Mouse (Mus musculus) lung, postnatal 14 days (tissue): ENCODE measurements around the gene Olfr212.
"Not testable (repeated sequence)": the region's sequence is repeated elsewhere in the genome, so short reads cannot be mapped to it uniquely, and the experiment has no call there.

Experiments
- DNase-seq: peaks from one replicate; pipeline ENCODE4 v3.0.0; 2021

The Olfr212 gene

DNA sequence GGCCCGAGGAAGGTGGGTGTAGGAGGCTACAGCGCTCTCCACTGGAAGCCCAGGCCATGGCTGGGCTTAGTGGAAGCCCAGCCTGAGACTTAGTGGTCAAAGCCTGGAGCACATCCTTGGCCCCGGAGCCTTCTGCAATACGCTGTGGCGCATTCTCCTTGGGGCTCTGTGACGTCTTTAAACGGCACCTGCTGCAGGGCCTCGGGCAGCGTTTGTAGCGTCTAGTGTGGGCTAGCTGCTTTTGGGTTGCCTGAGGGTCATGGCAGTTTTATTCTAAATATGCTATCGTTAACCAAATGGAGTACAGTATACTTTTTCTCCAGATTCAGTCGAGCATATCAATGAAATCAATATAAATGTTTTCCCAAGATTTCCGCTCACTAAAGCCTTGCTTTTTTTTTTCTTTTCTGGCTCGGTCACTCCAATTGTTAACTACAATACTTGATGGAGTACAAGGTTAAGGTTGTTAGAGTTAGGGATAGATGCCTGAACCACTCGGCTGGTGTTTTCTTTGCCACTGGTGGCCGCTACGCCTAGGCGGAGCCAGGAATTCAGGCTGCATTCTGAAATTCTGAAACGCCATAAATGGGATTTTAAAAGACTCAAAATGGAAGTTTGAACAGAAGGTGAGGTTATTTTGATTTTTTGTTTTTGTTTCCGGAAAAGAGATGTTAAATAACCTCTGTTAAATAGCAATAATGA, at the start of gene Olfr212:
TSS of gene Olfr212 (plus strand) at position 215 of the 702 bp plus-strand sequence.
- not testable (repeated sequence) for DNase-seq

DNA sequence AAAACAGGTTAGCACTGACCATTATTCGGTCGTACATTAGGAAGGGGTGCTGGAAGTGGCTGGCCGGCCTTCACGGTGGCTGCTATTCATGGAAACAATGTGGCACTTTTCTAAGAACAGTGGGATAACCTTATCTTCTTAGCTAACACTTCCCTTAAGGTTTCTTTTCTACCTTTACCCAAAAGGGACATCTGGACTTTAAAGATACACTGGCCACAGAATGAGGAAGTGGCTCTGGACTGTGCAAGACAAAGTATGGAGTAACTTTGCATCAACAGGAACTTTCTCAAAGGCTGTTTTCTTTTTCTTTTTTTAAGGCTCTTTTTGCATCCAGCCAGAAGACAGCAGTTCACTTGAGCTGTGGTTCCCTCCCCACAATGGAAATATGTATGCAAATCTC, 47.6 kb upstream of the Olfr212 start:
- no peak for DNase-seq

- DNase-seq, result no peak
These were observed 47.1 kb upstream of the Olfr212 start for GRCm38 (mm10) chr6:116459232-116459631.

- peak; percentile 25 for DNase-seq
These were observed 45.6 kb upstream of the Olfr212 start, which contains the start of gene Alox5 for GRCm38 (mm10) chr6:116460544-116461283. Gene Alox5, minus strand, starts transcription at chr6:116461178.

- peak; percentile 6 for DNase-seq
These were observed 38.2 kb upstream of the Olfr212 start for GRCm38 (mm10) chr6:116468081-116468480.

- no peak for DNase-seq
These were observed 21.2 kb upstream of the Olfr212 start for GRCm38 (mm10) chr6:116485081-116485480.

DNA sequence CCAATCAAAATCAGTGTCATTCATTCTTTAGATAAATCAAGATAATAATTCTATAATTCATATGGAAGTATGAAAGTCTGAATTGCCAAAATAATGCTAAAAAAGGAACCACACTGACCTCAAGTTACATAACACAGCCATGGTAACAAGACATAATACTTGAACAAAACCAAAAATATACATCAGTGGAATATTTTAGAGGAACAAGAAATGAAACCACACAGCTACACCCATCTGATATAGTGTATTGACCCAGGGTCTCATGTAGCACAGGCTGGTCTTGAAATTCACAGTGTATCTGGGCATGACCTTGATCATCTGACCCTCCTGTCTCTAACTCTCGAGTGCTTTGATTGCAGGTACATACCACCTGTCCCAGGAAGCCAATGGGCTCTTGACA, 19.5 kb upstream of the Olfr212 start:
- DNase-seq, result no peak

DNA sequence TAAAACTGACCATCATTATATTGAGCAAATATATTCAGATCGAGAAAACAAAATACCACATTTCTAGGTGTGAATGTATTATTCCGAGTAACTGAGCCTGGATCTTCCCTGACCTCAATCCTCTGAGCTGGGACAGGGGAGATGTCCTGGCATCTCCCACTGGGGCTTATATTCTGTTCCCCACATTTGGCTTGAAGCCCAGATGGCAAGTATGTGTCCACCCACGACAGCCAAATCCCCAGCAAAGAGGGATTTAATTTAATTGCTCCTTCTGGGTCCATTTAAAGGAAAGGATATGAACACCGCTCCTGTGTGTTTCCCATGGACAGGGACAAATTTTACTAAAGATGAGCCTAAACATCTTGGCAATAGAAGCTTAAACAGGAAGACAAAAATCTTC, 17.5 kb upstream of the Olfr212 start, which contains the start of gene Olfr211:
TSS of gene Olfr211 (plus strand) at position 301 of the 400 bp plus-strand sequence.
- no peak for DNase-seq

GRCm38 (mm10) chr6:116493742-116494141, 12.6 kb upstream of the Olfr212 start:
- no peak for DNase-seq

DNA sequence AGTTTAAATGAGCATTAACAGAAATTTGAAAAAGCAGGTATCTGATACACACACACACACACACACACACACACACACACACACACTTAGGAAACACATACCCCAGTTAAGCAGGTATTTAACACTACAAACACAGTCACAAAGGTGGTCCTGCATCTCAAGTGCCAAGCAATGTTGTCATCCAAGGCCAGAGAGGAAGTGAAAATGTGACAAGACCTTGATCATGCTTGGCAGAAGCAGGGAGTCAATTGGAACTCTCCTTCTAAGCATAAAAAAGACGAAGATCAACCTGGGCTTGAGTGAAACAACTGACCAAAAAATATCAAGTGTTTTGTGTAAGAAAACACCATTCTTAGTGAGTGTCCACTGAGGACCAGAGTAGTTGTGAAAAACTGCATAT, 10.4 kb upstream of the Olfr212 start:
- no peak for DNase-seq

DNA sequence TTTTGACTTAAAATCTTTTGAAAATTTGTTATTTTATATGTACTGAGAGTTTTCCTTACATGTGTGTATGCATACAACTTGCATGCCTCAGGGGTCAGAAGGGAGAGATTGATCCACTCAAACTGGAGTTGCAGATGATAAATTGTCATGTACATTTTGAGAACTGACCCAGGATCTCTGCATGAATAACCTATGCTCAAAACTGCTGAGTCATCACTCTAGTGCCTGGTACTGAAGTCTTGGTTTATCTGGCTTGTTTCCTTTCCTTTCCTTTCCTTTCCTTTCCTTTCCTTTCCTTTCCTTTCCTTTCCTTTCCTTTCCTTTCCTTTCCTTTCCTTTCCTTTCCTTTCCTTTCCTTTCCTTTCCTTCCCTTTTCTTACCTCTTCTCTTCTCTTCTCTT, 8.5 kb downstream of the Olfr212 start:
- DNase-seq, result no peak

- no peak for DNase-seq
These were observed 31.8 kb downstream of the Olfr212 start, which contains the start of gene Olfr213 for GRCm38 (mm10) chr6:116538156-116538555. Gene Olfr213, plus strand, starts transcription at chr6:116538456.

DNA sequence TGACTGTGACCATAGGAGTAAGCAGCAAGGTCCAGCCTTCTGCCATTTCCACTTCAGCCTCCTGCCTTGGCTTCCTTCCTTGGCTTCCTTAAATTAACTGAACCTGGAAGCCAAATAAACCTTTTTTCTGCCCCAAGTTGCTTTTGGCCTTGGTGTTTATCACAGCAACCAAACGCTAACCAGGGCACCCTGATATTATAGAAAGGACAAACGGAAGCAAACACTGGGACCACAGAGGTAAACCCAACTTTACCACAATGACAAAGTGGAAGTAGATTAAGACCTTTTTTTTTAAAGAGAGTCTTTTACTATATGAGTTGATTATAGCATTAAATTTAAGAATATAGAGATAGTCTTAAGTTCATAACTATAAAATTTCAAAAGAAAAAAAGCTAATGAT, 36.2 kb downstream of the Olfr212 start:
- DNase-seq, result no peak

- DNase-seq, result not testable (repeated sequence)
These were observed 44.5 kb downstream of the Olfr212 start, which contains the start of gene Gm5580 for GRCm38 (mm10) chr6:116550841-116551240. Gene Gm5580, plus strand, starts transcription at chr6:116551141.

DNA sequence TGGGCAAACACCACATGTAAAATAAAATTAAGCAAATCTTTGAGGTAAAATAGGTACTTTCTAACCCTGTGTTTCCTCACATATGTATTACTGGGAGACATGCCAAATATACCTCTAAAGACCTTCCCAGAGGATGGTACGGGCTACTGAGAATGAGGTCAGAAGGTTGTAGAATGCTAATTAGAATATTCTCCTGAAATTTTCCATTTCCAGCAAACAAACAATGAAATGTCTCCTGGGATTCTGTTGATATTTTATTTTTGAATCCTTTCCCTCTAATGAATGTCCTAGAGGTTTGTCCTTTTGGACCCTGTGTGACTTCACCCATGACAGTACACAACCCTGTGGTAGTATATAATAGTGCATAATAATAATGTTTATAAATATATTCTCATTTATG, 47.6 kb downstream of the Olfr212 start, which contains the start of gene Olfr214:
TSS of gene Olfr214 (plus strand) at position 301 of the 400 bp plus-strand sequence.
- no peak for DNase-seq

GRCm38 (mm10) chr6:116554952-116555351, 48.6 kb downstream of the Olfr212 start:
- DNase-seq, result no peak
